Mouse (Mus musculus) heart, postnatal 0 days (tissue): ENCODE results near the gene Gja5.

ENCODE experiments used
- CTCF ChIP-seq: IDR thresholded peaks from 2 replicates; pipeline ENCODE4 v1.5.1; 2016; ENCODE audit warnings: antibody characterized with exemption, control low read depth, low read depth
- EP300 ChIP-seq: IDR thresholded peaks from 2 replicates; pipeline ENCODE4 v1.6.1; 2016; ENCODE audit warnings: antibody characterized with exemption, low read depth

DNA sequence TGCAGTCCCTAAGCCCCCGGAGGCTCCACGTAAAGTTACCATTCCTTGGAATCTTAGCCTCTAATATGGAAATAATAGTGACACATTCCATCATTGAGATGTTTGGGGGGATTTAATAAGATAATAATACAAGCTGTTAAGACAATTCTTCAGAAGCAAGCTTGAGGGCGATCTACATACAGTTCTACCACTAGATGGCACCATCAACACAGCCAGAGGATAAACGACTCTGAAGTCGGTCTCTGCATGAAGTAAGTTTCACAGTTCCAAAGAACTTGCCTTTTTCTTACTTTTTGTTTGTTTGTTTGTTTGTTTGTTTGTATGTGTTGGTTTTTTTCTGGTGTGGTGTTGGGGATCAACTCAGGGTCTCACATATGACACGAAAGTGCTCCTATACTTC is 31.7 kb downstream of the Gja5 start:
- TF ChIP-seq CTCF = peak; percentile 98
- TF ChIP-seq EP300 = no peak
